Mouse (Mus musculus): ENCODE measurements at regions not wholly inside any gene's neighbourhood (a gene's known extent, or its start where the extent isn't known, plus 50 kb on each side); places are given as distances from the start of the nearest gene placed in this dataset.

GRCm38 (mm10) chr10:118970457-118971175 lies 100.6 kb upstream of the Dyrk2 start:
- TF ChIP-seq MYOD1 (IDR thresholded peaks at IDR 0.05; ENCODE audit: control insufficient read depth, insufficient read length, low read depth) = no peak
- TF ChIP-seq CTCF (IDR thresholded peaks at IDR 0.05; ENCODE audit: control insufficient read depth, insufficient read depth, insufficient read length) = no peak
- TF ChIP-seq CEBPB (IDR thresholded peaks at IDR 0.05; ENCODE audit: low read depth) = no peak
- TF ChIP-seq USF1 (IDR thresholded peaks at IDR 0.05; ENCODE audit: low read depth) = no peak

Data from C2C12 (cell line).